Mouse (Mus musculus) E14TG2a.4 (cell line): ENCODE data around the gene H2-M5.

ENCODE experiments used
- CTCF ChIP-seq: conservative IDR thresholded peaks from 2 replicates; pipeline ENCODE4 v1.5.1; 2014; ENCODE audit warnings: low read length
- NANOG ChIP-seq: IDR thresholded peaks from 2 replicates; pipeline ENCODE4 v1.6.1; 2014; ENCODE audit warnings: borderline replicate concordance, low read length, mixed read lengths

GRCm38 (mm10) chr17:36993770-36994325 is 4.5 kb upstream of the H2-M5 start:
- TF ChIP-seq CTCF (no peak), NANOG (no peak)
